Mouse (Mus musculus) G1E (cell line): ENCODE results near the gene Sirpa. TPM values are rescaled to one million over a fixed set of nuclear protein-coding genes. Genes with fewer than 3 reads are reported as not detected.

Experiments used
- ATAC-seq: 2 replicates; pipeline ENCODE4 v1.8.0; 2016; ENCODE audit warnings: mild to moderate bottlenecking; ENCODE audit not compliant: insufficient number of reproducible peaks, poor library complexity, low FRiP score, severe bottlenecking; ENCODE audit errors: extremely low read depth
- DNase-seq: peaks from one replicate; pipeline ENCODE4 v3.0.0; 2012; ENCODE audit warnings: low spot score
- H3K27me3 ChIP-seq: 2 replicates; pipeline ENCODE4 v1.6.1; 2012; ENCODE audit warnings: mild to moderate bottlenecking, low read length, inconsistent platforms; ENCODE audit not compliant: insufficient read depth
- H3K36me3 ChIP-seq: replicated peaks from 2 replicates; pipeline ENCODE3; 2012; ENCODE audit warnings: mild to moderate bottlenecking, inconsistent platforms
- H3K4me1 ChIP-seq: 2 replicates; pipeline ENCODE4 v1.6.1; 2012; ENCODE audit warnings: low read depth, low read length, inconsistent platforms, mixed read lengths; ENCODE audit not compliant: insufficient read depth
- H3K4me3 ChIP-seq: 2 replicates; pipeline ENCODE4 v1.5.1; 2012; ENCODE audit warnings: low read depth, mild to moderate bottlenecking, inconsistent platforms, low read length, moderate library complexity, mixed read lengths
- H3K9me3 ChIP-seq: replicated peaks from 2 replicates; pipeline ENCODE4 v1.6.1; 2012; ENCODE audit warnings: inconsistent platforms
- CTCF ChIP-seq: IDR thresholded peaks from 2 replicates; pipeline ENCODE4 v1.5.1; 2012; ENCODE audit warnings: low read depth, low read length, inconsistent platforms, mixed read lengths
- GATA1 ChIP-seq: IDR thresholded peaks from 2 replicates; pipeline ENCODE4 v1.6.1; 2012; ENCODE audit warnings: borderline replicate concordance, low read length, inconsistent platforms, mixed read lengths
- GATA2 ChIP-seq: IDR thresholded peaks from 2 replicates; pipeline ENCODE4 v1.6.1; 2012; ENCODE audit warnings: low read depth, low read length, inconsistent platforms, borderline replicate concordance
- POLR2AphosphoS5 ChIP-seq: IDR thresholded peaks from 2 replicates; pipeline ENCODE4 v1.6.1; 2012; ENCODE audit warnings: low read depth, low read length, inconsistent platforms; ENCODE audit not compliant: insufficient replicate concordance
- TAL1 ChIP-seq: conservative IDR thresholded peaks from 2 replicates; pipeline ENCODE4 v1.6.1; 2012; ENCODE audit warnings: low read depth, low read length, inconsistent platforms, mixed read lengths
- polyA plus RNA-seq: library from polyadenylated mRNA; stranded (reverse); fragments of >175 nt; gene quantifications from 2 replicates; pipeline ENCODE4 v1.2.3, GENCODE M21; 2012
- total RNA-seq, 2 experiments: library from RNA; stranded (forward) in 1 of 2; stranded (reverse) in 1 of 2; fragments of 200-1000 nt in 1 of 2; fragments of >200 nt in 1 of 2; fragmentation: Nextera tagmentation in 1 of 2; gene quantifications; 2 replicates each; pipeline ENCODE4 v1.2.3; 2014 to 2017

Sirpa gene
- total and polyA plus RNA-seq, 3 experiments = 1.2 TPM; not detected in 2

DNA sequence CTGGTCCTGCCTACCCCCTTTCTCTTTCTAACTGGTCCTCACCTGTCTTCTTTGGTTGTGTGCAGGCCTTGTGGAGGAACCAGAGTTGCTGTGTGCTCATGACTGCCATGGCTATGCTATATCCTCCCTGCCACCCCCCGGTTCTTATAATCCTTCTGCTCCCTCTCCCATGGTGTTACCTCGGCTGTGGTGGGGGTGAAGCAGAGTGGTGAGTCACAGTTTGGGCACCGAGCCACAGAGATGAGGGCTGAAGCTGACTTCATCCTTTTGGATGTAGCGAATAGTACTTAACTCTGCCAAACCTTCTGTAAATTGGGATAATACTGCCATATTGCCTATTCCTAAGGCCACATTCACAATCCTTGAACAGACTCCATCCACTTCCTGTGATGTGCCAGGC, 12.0 kb upstream of the Sirpa start:
- Histone ChIP-seq H3K36me3 (no peaks in the 10 kb centered on the region), H3K4me1 (no peaks in the 10 kb centered on the region), H3K4me3 (no peak overlapping the region), H3K9me3 (no peaks in the 10 kb centered on the region), H3K27me3 (peaks cover 5% of the 10 kb centered on the region)
- DNase-seq = no peak
- ATAC-seq = no peak
- TF ChIP-seq TAL1 (no peak), POLR2AphosphoS5 (no peak), CTCF (no peak), GATA2 (no peak), GATA1 (no peak)

DNA sequence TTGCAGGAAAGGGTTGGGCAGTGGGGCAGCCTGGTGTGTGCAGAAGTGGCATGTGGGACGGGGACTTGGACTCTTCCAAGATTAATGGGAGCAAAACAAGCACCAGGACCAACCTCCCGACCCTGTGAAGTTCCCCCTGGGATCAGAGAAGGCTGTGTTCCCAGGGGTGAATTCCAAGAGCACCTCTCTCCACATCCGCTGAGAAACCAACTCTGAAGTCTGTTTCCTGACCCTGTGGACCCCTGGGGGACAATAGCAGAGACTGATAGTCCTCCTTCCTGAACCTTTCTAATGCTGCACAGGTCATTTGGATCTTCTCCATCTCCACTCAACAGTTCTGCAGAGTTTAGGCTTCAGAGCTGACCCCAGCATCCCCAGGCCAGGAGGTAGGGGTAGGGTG, 10.8 kb upstream of the Sirpa start:
- no peak for TF ChIP-seq POLR2AphosphoS5
- no peak for TF ChIP-seq GATA1
- TF ChIP-seq TAL1 = no peak
- no peak for TF ChIP-seq GATA2
- TF ChIP-seq CTCF = no peak
- Histone ChIP-seq H3K9me3 (no peaks in the 10 kb centered on the region), H3K4me1 (no peaks in the 10 kb centered on the region), H3K4me3 (no peak overlapping the region), H3K36me3 (no peaks in the 10 kb centered on the region), H3K27me3 (peaks cover 5% of the 10 kb centered on the region)
- no peak for DNase-seq
- ATAC-seq = no peak

DNA sequence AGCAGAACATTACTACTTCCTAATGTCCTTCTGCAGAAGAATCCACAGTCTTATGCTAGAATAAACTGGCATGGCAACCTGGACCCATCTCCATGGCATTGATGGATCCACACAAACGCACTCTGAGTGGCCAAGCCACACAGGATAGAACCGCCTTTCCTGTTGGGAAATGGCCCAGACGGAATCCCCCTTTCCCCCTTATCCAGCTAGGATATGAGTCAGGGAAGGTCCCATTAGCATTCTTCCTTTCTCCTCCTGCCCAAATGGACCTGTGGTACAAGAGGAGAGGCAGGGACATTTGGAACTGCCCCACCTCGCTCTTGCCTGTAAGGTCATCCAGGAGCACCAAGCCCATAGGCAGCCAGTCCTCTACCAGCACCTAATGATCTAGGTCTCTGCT, 10.4 kb upstream of the Sirpa start:
- DNase-seq (no peak), ATAC-seq (no peak)
- H3K27me3 ChIP-seq = peaks cover 5% of the 10 kb centered on the region
- TF ChIP-seq GATA2 = no peak
- TF ChIP-seq TAL1 = no peak
- TF ChIP-seq CTCF = no peak
- no peak for TF ChIP-seq GATA1
- TF ChIP-seq POLR2AphosphoS5 = no peak
- no peaks in the 10 kb centered on the region for H3K4me1 ChIP-seq
- H3K9me3 ChIP-seq = no peaks in the 10 kb centered on the region
- H3K36me3 ChIP-seq = no peaks in the 10 kb centered on the region
- H3K4me3 ChIP-seq = no peak overlapping the region

DNA sequence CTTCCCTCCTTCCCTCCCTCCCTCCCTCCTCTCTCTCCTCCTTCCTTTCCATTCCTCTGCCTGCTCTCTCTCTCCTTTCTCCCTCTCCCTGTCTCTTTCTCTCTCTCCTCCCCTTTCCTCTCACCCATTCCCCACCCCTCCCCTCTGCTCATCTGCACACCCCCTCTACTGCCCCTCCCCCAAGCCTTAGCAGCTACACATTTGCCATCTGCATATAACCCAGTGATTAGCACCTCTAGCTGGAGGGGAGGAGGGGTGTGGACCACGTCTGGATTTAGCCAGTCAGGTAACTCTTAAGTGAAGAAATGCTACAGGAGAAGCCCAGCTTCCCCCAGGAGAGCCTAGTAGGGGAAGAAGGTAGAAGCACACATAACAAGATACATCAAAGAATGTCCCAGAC, 7.7 kb upstream of the Sirpa start:
- no peaks in the 10 kb centered on the region; the same call in 1 of the 2 replicates for H3K27me3 ChIP-seq
- no peak for ATAC-seq
- no peaks in the 10 kb centered on the region for H3K9me3 ChIP-seq
- no peak for DNase-seq
- H3K4me1 ChIP-seq = no peaks in the 10 kb centered on the region
- no peak for TF ChIP-seq GATA2
- TF ChIP-seq CTCF = no peak
- no peak for TF ChIP-seq GATA1
- no peak for TF ChIP-seq TAL1
- no peak for TF ChIP-seq POLR2AphosphoS5
- H3K4me3 ChIP-seq = no peak overlapping the region
- no peaks in the 10 kb centered on the region for H3K36me3 ChIP-seq

DNA sequence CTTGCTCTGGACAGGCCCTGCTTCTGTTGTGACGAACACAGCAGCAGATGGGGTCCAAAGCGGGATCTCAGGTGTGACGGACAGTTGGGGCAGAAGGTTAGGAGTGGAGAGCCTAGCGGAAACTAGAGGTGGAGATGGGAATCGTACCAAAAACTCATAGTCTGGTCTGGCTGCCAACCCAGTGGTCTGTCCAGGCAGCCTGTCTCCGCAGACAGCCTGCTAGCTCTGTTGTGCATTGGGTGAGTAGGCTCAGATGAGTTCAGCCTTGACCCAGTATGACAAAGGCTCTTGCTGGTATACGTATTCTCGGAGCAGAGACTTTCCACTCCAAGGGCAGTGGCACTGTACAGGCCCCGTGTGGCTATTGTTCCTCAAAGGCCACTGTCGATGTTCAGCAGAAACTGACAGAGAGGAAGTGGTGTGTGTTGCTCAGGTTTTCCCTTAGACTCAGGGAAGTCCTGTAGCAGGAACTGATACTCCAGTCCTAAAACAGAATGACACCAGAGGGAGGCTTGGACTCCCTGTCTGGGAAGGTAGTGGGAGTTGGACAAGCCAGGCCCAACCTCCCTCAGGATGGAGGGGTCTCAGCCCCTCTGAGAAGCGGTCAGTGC, 6.6 kb upstream of the Sirpa start:
- ATAC-seq (no peak), DNase-seq (no peak)
- Histone ChIP-seq H3K27me3 (no peaks in the 10 kb centered on the region; the same call in 1 of the 2 replicates), H3K36me3 (no peaks in the 10 kb centered on the region), H3K4me3 (no peak overlapping the region), H3K4me1 (no peaks in the 10 kb centered on the region), H3K9me3 (no peaks in the 10 kb centered on the region)
- no peak for TF ChIP-seq POLR2AphosphoS5
- no peak for TF ChIP-seq GATA2
- TF ChIP-seq TAL1 = no peak
- TF ChIP-seq CTCF = no peak
- TF ChIP-seq GATA1 = no peak

DNA sequence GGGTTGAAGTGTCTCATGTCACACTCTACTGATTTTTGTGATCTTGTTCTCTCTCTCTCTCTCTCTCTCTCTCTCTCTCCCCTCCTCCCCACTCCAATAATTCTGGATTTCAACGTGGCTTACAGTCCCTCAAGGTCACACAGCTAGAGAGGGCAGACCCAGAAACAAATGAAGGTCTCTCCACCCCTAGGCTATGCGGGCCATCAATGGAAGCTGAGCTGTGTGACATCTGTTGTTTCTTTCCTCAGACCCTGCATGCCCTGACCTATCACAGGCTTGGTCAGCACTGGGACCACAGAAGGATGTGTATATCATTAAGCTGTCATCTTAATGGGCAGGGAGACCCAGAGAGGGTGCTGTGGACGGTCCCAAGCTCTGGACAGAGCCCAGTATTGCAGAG, 5.4 kb upstream of the Sirpa start:
- Histone ChIP-seq H3K36me3 (no peaks in the 10 kb centered on the region), H3K4me3 (no peak overlapping the region), H3K4me1 (no peaks in the 10 kb centered on the region), H3K27me3 (no peaks in the 10 kb centered on the region; the same call in 1 of the 2 replicates), H3K9me3 (no peaks in the 10 kb centered on the region)
- DNase-seq = no peak
- ATAC-seq = no peak
- TF ChIP-seq POLR2AphosphoS5 = no peak
- no peak for TF ChIP-seq GATA2
- TF ChIP-seq GATA1 = no peak
- no peak for TF ChIP-seq CTCF
- no peak for TF ChIP-seq TAL1
